Mouse (Mus musculus) megakaryocyte-erythroid progenitor cell, adult 5-6 weeks (primary cell): ENCODE results near the gene Commd6. TPM values are rescaled to one million over a fixed set of nuclear protein-coding genes. Genes with fewer than 3 reads are reported as not detected.
A peak's percentile ranks its signal among the peaks of the same experiment; 100 is the strongest.
"Not testable (repeated sequence)": the region's sequence is repeated elsewhere in the genome, so short reads cannot be mapped to it uniquely, and the experiment has no call there.

Source experiments
- ATAC-seq: replicated peaks from 2 replicates; pipeline ENCODE4 v1.8.0; 2016; ENCODE audit warnings: mild to moderate bottlenecking, inconsistent platforms; ENCODE audit not compliant: severe bottlenecking, poor library complexity, low FRiP score, low TSS enrichment
- total RNA-seq, 2 experiments: library from RNA; stranded (forward) in 1 of 2; stranded (reverse) in 1 of 2; fragments of 200-1000, 215-1000 nt in 1 of 2; fragments of >200 nt in 1 of 2; fragmentation: Nextera tagmentation in 1 of 2; gene quantifications; 2 replicates each; pipeline ENCODE4 v1.2.3; 2014 to 2017

The Commd6 gene
- total RNA-seq, 2 experiments from 2014 or later: 40.1 to 57.6 TPM

DNA sequence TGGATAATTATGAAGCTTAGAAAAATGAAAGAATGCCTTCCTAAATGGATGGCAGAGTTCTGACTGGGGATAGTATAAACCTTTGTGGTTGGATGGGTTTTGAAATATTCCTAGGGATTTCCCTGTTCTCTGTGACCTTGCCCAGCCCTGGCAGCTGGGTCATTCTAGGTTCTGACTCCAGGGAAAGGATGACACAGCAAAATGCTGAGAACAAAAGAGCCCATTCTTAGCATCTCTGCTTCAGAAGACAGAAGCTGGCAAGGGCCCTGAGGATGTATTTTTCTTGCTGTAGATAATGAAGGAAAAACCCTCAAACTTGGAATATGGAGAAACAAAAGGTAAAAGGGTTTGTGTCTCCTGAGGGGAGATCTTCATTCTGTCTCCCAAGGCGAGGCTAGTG, 27.3 kb downstream of the Commd6 start:
- no peak for ATAC-seq

DNA sequence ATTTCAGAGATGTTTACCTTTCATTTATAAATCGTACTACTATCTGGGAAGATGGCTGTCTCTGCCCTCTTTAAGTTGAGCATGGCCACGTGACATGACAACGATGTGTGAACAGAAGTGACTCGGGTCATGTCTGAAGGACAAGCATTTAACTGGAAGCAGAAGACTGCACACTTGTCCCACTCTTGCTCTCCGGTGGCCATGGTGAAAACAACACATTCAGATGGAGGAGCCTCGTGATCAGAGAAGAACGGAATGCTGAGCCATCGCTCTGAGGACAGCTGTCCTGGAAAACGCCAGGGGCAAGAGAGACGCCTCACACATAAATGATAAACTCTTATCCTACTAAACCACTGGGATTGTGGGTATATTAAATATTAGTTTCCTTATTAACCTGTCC, 29.8 kb downstream of the Commd6 start:
- ATAC-seq: no peak

DNA sequence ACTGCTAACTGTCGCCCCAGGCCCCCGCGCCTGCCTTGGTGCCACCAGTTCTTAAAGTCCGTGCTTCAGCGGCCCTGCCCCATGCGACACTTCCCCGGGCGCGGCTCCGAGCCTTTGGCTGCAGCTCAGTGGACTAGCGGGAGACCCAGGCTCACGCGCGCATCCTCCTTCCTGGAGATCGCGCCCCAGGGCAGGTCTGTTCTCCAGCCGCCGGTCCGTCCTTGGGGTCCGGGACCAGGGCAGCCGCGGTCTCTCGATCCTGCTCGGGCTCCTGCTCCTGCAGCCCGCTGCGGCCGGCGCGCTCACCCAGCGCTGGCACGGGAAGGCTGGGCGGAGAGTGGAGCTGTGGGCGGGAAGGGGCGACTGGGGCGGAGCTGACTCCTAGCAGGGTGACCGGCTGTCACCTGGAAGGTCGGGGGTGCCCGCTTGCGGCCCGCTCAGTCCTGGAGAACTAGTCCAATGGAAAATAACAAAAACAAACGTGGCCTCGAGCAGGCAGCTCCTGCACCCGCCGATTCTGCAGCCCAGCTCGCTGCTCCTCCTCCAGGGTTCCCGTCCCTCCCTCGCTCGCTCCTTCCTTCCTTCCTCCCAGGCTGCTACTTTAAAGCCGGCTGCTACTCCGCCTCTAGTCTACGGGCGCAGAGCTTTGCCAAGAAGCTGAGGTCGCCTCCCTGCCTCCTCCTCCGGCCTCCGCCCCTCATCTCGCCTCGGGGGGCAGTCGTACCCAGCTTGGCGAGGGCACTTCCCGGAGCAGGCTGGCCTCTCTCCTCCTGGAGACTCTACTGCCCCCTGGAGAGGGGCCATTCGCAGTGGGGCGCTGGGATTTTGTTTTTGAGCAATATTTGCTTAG, 31.7 kb downstream of the Commd6 start, which contains the start of gene Tbc1d4:
Gene Tbc1d4, minus strand, starts transcription at position 673 of the 850 bp plus-strand sequence.
- peak; percentile 91 for ATAC-seq

DNA sequence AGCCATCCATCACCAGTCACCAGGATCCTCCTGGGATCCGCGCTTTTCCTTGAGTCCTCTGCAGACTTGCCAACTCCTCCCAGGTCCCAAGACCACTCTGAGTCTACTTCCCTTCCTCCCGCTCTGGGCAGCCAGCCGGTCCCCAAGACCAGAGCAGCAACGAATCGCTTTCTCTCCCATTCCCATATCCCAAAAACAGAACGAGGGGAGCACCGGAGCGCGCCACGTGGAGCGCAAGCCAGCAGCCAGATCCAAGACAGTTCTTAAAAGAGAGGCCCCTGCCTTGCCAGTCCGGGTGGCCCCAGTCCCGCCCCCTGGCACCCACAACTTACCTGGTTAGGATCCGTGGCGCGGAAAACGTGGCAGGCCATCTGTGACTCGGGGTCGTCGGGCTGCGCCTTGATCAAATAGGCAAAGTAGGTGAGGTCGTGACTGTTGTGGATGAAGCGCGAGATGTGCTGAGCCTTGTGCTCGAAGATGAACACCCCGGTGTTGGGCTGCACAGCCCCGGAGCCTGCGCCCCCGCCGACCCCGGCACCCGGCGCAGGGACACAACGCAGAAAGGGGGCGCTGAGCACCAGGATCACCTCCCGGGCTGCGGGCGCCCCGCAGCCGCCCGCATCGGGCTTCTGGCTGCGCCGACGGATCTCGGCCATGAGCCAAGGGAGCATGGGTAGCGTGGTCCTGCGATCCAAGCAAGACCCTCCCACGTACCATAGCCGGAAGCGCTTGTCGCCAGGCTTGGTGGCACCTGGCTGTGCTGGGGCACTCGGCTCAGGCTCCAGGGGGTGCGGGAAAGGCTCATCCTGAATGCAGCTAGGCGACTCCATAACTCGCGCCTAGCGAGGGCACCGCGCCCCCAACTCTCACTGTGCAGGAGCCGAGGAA, 32.6 kb downstream of the Commd6 start:
- ATAC-seq: peak; percentile 1; the same call in 1 of the 2 replicates

DNA sequence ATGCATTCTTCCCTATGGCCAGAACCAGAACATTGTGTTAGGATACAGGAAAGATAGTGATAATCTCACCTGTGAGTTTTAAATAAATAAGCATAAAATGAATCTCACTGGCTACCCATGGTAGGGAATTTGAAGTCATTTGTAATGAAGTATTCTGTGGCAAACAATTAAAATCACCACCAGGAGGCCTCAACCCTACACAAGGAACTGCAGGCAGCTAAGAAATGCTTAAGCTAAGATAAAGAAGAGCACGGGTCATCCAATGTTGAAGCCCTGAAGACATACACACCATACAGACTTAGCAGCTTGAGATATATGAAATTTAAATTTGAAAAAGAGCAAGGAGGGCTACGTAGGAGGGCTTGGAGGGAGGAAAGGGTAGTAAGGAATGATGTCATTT, 34.6 kb downstream of the Commd6 start:
- ATAC-seq: 0 out of 2 replicates have a peak, but pooled peaks have one; percentile 21

DNA sequence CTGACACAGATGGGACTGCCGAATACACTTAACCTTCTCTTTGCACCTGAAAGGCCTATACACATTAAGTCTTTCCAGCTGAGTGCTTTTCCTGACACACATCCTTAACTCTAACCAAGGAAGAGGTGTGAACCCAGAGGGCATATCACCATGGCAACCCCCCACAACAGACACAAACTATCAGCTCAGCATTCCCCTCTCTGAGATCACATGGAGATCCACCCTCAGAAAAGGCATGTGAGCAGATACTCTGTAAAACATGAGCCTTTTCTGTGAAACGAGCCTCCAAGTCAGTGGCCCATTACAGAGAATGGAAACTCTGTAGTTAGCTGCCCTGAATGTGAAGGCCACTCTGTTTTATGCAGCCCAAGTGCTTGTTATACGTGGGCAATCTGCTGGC, 37.6 kb downstream of the Commd6 start:
- ATAC-seq: no peak

DNA sequence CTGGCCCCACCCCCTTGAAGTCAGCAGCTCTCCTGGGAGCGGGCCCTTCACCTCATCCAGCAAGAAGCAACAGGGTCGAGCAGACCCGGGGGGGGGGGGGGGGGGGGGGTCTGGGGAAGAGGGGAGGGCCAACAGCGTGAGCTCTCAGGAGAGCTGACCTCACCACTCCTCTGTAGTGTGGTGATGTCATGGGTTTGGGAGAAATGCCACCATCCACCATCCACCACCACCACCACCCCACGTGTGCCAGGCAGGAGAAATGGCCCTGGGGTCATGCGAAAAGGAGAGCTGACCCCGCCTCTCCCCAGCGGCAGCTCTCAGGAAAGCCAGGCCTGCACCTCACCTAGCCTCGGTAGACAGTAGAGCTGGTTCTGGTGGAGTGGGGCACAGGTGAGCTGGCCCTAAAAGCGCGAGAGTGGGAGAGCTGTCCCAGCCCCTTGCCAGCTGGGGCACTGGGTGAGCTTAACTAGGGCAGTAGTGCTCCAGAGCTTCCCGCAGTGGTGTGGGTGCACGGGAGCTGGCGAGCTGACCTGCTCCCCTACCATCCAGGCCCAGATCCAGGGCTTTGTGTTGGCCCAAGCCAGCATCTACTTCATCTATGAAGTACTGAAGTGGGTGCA, 43.3 kb downstream of the Commd6 start:
- no peak for ATAC-seq

DNA sequence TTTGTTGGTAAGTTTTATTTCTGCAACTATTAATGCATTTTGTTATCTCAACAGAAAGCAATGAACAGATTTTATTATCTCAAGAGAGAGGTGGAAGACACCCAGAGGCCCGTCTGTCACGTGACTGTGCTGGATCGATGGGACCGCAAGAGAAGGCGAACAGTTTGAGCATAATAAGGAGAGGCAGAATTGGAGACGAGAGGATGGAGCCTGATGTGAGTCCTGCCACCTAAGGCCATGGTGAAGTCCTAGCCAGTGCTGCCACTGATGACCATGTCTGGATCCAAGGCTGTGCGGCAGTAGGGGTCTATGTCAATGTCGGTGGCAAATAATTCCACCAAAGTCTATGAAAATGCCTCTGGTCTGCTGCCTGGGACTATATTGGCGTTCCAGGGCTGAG, 43.8 kb downstream of the Commd6 start:
- no peak for ATAC-seq

DNA sequence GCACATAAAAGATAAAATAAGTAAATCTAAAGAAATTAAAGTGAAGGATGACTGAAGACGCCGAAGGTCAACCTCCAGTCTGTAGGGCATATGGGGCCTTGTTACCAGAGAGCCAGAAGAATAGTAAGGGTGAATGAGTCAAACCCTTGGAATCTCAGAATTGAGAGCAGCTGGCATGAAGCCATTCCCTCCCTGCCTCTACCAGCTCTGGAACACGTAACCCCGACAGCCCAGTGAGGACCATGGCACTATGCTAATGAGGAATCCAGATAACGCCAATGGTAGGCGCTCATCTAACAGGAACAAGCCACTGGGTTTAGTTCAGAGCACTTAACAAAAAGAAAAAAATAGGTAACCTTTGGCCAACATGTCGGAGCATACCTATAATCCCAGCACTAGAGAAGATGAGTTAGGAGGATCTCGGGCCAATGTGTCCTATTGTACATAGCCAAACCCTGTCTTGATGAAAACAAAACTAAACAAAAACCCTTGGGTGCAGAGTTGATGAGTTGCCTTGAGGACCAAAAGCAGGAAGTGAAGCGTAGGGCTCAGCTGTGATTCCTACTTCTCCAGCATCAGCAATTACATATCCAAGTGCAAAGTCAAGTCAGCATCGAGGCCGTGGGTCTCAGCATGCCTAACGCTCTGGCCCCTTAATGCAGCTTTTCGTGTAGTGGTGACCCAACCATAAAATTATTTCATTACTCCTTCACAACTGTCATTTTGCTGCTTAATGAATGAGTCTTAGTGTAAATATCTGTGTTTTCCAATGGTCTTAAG, 45.0 kb downstream of the Commd6 start:
- no peak for ATAC-seq

DNA sequence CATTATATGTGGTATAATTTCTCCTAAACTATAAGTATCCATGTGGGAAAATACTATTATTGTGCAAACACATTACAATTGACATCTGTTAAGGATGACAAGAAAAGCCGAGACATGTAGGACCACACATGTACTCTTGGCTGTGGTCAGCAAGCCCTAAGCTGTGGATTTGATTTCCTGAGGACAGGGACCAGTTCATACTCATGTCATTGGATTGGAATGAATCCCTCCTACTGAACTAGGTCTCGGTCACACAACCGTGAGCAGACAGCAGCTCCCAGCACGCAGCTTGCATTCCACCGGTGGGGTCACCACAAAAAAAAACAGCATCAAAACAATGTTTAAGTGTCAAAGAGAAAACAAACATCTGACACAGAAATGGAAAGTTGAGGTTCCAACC, 46.5 kb downstream of the Commd6 start:
- ATAC-seq: no peak

DNA sequence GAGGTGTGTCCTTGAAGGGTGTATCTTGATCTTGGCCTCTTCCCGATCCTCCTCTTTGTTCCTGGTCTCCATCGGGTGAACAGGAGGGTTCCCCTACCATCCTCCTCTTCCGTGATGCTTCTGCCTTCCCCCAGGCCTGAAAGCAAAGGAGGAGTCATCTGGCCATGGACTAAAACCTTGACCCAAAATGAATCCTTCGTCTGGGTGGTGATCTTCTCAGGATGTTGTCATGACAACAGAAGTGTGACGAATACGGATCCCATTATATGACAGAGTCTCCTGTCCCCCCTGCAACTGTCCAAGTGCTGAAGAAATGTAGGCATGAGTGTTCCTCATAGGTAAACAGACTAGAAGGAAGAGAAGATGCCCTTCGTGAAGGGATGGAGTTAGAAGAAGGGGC, 47.1 kb downstream of the Commd6 start:
- ATAC-seq: no peak

DNA sequence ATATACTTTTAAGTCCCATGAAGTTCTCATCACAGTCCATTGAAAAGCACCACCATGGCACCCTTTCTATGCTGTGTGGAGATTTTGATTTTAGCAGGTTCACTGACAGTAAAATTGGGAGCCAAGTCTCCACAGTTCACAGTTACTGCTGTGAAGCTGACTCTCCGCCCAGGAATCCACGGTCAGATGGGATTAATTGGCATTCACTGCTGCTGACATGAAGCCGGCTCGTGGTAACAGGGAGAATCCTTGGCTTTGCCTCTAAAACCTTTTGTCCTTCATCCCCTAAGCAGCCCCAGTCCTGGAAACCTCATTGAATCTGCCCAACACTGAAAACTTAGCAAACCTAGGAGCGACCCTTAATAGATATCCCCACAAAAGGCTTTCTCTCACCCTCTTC, 49.4 kb downstream of the Commd6 start:
- ATAC-seq: no peak

DNA sequence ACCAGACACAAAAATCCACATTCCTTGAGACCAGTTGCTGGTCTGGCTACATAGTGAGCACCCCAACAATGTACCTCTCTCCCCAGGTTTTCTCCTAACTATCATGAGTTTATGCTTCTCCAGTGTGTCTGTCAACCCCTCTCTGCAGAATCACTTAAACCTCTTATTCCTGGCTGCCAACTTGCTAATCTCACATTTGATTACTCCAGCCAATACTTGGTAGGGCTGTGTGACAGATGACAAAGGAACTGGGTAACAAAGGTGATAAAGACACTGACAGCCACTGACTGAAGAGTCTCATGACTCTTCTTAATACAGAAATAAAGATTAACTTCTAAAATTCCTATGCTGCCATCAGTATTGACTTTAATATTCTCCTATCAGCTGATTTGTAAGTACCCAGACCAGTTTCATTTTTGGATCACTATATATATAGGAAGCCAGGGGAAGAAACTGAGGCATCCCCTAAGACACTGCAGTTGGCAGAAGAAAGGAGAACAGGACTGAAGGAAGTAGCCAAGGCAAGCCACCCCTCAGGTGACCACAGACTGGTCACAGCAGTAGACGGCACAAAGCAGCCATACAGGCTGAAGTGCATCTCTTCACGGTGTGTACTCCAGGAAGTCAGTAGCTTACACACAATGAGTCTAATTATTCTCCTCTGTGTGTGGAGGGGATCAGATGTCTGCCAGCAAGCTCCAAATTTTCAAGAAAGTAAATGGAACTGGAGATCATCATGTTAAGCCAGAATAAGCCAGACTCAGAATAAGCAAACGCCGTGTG, 52.1 kb downstream of the Commd6 start:
- ATAC-seq: not testable (repeated sequence)

DNA sequence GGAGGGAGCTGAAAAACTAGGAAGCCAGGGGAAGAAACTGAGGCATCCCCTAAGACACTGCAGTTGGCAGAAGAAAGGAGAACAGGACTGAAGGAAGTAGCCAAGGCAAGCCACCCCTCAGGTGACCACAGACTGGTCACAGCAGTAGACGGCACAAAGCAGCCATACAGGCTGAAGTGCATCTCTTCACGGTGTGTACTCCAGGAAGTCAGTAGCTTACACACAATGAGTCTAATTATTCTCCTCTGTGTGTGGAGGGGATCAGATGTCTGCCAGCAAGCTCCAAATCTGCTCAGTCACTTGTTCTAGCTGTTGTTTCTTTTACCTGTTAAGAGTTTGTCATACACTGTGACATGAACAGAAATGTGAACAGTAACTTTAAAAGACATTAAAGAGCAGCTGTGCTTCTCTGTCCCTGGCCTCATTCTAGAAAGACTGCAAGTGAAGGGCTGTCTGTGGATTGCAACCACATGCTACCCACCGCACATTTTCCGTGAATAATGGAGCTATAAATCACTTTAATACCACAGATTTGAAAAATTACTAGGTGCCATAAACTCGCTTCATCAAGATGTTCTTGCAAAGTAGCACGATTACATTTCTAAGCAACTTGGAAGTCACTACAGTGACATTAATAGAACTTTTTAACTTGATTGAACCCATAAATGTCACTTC, 53.0 kb downstream of the Commd6 start:
- ATAC-seq: not testable (repeated sequence)

DNA sequence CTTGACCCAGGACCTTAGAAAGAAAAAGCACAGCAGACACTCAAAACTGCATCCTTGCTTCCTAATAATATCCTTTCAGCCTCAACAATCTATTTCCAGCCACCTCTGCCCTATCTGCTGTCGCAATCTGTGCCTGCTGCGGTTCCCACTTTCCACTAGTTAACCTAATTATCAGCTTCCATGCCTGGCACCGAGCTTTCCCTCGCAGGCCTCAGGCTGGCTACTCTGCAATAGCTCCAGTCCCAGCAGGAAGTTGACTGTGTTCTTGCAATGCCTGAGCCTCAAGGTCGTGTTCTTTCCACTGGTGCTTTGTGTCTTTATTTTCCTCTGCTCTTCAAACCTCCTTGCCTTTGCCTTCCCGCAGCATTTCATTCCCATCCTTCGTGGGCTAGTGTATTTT, 54.4 kb downstream of the Commd6 start:
- no peak for ATAC-seq
